Mouse (Mus musculus) cerebellum, adult 9-11 months (tissue): Measurements from ENCODE around the gene Kdm5a.

Source experiments
- DNase-seq: peaks from one replicate; pipeline ENCODE4 v3.0.0; 2022

Kdm5a gene

GRCm38 (mm10) chr6:120363688-120364522 lies at the start of gene Kdm5a, which contains the start of gene Ccdc77:
Gene Kdm5a, plus strand, starts transcription at chr6:120364124.
Gene Ccdc77, minus strand, starts transcription at chr6:120364374.
- peak; percentile 94 for DNase-seq

GRCm38 (mm10) chr6:120318303-120318940 lies 45.5 kb upstream of the Kdm5a start:
- no peak for DNase-seq

GRCm38 (mm10) chr6:120319129-120319528 lies 44.8 kb upstream of the Kdm5a start:
- no peak for DNase-seq

- no peak for DNase-seq
Observed at GRCm38 (mm10) chr6:120320369-120320768, 43.6 kb upstream of the Kdm5a start.

- DNase-seq, result peak; percentile 38
Observed at GRCm38 (mm10) chr6:120324295-120324927, 39.5 kb upstream of the Kdm5a start.

GRCm38 (mm10) chr6:120332351-120332750 lies 31.6 kb upstream of the Kdm5a start:
- no peak for DNase-seq

GRCm38 (mm10) chr6:120343992-120344391 lies 19.9 kb upstream of the Kdm5a start:
- DNase-seq, result no peak

- no peak for DNase-seq
Observed at GRCm38 (mm10) chr6:120349018-120349417, 14.9 kb upstream of the Kdm5a start.

- DNase-seq, result no peak
Observed at GRCm38 (mm10) chr6:120356478-120356877, 7.4 kb upstream of the Kdm5a start.

- DNase-seq, result peak; percentile 84
Observed at GRCm38 (mm10) chr6:120356951-120357945, 6.7 kb upstream of the Kdm5a start.

GRCm38 (mm10) chr6:120362124-120362523 lies 1.8 kb upstream of the Kdm5a start:
- DNase-seq, result no peak

- no peak for DNase-seq
Observed at GRCm38 (mm10) chr6:120362774-120363687, 893 bp upstream of the Kdm5a start.

- DNase-seq, result no peak
Observed at GRCm38 (mm10) chr6:120364523-120364905, 590 bp downstream of the Kdm5a start.

GRCm38 (mm10) chr6:120365051-120365450 lies 1.1 kb downstream of the Kdm5a start:
- DNase-seq, result no peak

GRCm38 (mm10) chr6:120376736-120377135 lies 12.8 kb downstream of the Kdm5a start:
- no peak for DNase-seq

- no peak for DNase-seq
Observed at GRCm38 (mm10) chr6:120390054-120390453, 26.1 kb downstream of the Kdm5a start.

GRCm38 (mm10) chr6:120392811-120393210 lies 28.9 kb downstream of the Kdm5a start:
- DNase-seq, result no peak

- DNase-seq, result no peak
Observed at GRCm38 (mm10) chr6:120395622-120396345, 31.9 kb downstream of the Kdm5a start.

GRCm38 (mm10) chr6:120403936-120404335 lies 40.0 kb downstream of the Kdm5a start:
- no peak for DNase-seq

- no peak for DNase-seq
Observed at GRCm38 (mm10) chr6:120438161-120438560, 74.2 kb downstream of the Kdm5a start.
